Comparison of ENCODE assay signal across 8 mouse cellular contexts in genomic region chr5:90951475-90951874, GRCm38 (mm10). TPM values are rescaled to one million over a fixed set of nuclear protein-coding genes. Genes with fewer than 3 reads are reported as not detected.
DNase-seq lines count a peak whose midpoint lies in the region; ATAC-seq and TF ChIP-seq lines count a peak whose summit lies in the region.

No protein-coding gene starts in this region.

- no peaks in the 10 kb centered on the region for H3K4me1 ChIP-seq in heart, postnatal 0 days (ENCODE audit: control insufficient read depth, insufficient read depth)
- no peaks in the 10 kb centered on the region for H3K4me1 ChIP-seq in hindbrain, embryonic 14.5 days (replicated peaks; ENCODE audit: control insufficient read depth, insufficient read depth, low read length)
- H3K4me1 ChIP-seq in neural tube, embryonic 15.5 days, result no peaks in the 10 kb centered on the region

- H3K36me3 ChIP-seq in heart, postnatal 0 days (replicated peaks; ENCODE audit: control insufficient read depth, insufficient read depth, low read length), result no peaks in the 10 kb centered on the region
- H3K36me3 ChIP-seq in hindbrain, embryonic 14.5 days (replicated peaks; ENCODE audit: control insufficient read depth, insufficient read depth), result peaks cover 4% of the 10 kb centered on the region; the same call in 1 of the 2 replicates
- H3K36me3 ChIP-seq in neural tube, embryonic 15.5 days, result peaks cover 7% of the 10 kb centered on the region; the same call in 1 of the 2 replicates

- no peak overlapping the region for H3K4me2 ChIP-seq in heart, postnatal 0 days (ENCODE audit: low read depth, low read length)
- no peak overlapping the region for H3K4me2 ChIP-seq in hindbrain, embryonic 14.5 days (replicated peaks)
- H3K4me2 ChIP-seq in neural tube, embryonic 15.5 days, result no peak overlapping the region

- H3K27me3 ChIP-seq in heart, postnatal 0 days (ENCODE audit: control insufficient read depth, insufficient read depth, low read length), result no peaks in the 10 kb centered on the region
- no peaks in the 10 kb centered on the region for H3K27me3 ChIP-seq in hindbrain, embryonic 14.5 days (ENCODE audit: control insufficient read depth, insufficient read depth, low read length)
- no peaks in the 10 kb centered on the region for H3K27me3 ChIP-seq in neural tube, embryonic 15.5 days (replicated peaks)

- DNase-seq in heart, postnatal 0 days (ENCODE audit: low spot score), result no peak
- no peak for DNase-seq in heart, postnatal 14 days
- peak; percentile 25 for DNase-seq in cerebellum, adult 11 months
- peak; percentile 38 for DNase-seq in hindbrain, embryonic 14.5 days (ENCODE audit: low spot score)
- peak; percentile 28 to 72 for DNase-seq in left cerebral cortex, postnatal 10 days (ENCODE audit: extremely low spot score in 1 of 2, low spot score in 2 of 2)

- H3K9ac ChIP-seq in heart, postnatal 0 days (replicated peaks; ENCODE audit: low read depth, low read length), result no peak overlapping the region
- no peak overlapping the region for H3K9ac ChIP-seq in hindbrain, embryonic 14.5 days
- no peak overlapping the region for H3K9ac ChIP-seq in neural tube, embryonic 15.5 days (replicated peaks)

- peak; percentile 54 for TF ChIP-seq CTCF in heart, postnatal 0 days (IDR thresholded peaks at IDR 0.05; ENCODE audit: low read depth)

- intact Hi-C loops in heart, postnatal 14 days (cut with DNase I), result no loop called here
- intact Hi-C loops in left cerebral cortex, postnatal 10 days (cut with DNase I), result no loop called here

- WGBS in heart, postnatal 0 days, result 42% methylated on average over 2 of the region's 2 CpGs
- WGBS in hindbrain, embryonic 14.5 days, result 36% methylated on average over 2 of the region's 2 CpGs
- 32% methylated on average over 2 of the region's 2 CpGs for WGBS in neural tube, embryonic 15.5 days

- no peak for TF ChIP-seq EP300 in heart, postnatal 0 days (IDR thresholded peaks at IDR 0.05; ENCODE audit: low read depth)

- no peak for ATAC-seq in heart, postnatal 0 days (ENCODE audit: insufficient read depth, low read depth)
- peak; percentile 89 for ATAC-seq in CD4-positive, CD25-positive, alpha-beta regulatory T cell, adult 4 months
- ATAC-seq in hindbrain, embryonic 14.5 days (ENCODE audit: low FRiP score), result peak; percentile 82; the same call in 1 of the 2 replicates
- peak; percentile 88; the same call in 1 of the 2 replicates for ATAC-seq in neural tube, embryonic 15.5 days (ENCODE audit: low FRiP score)
- ATAC-seq in erythroid progenitor cell, adult 5-6 weeks (replicated peaks; ENCODE audit: low FRiP score, poor library complexity, severe bottlenecking), result no peak

- no peak overlapping the region for H3K4me3 ChIP-seq in heart, postnatal 0 days (ENCODE audit: low read depth, low read length)
- no peak overlapping the region for H3K4me3 ChIP-seq in hindbrain, embryonic 14.5 days (replicated peaks; ENCODE audit: low read length)
- no peak overlapping the region for H3K4me3 ChIP-seq in neural tube, embryonic 15.5 days (replicated peaks)

- H3K9me3 ChIP-seq in heart, postnatal 0 days (replicated peaks; ENCODE audit: control insufficient read depth, low read length), result no peaks in the 10 kb centered on the region
- no peaks in the 10 kb centered on the region for H3K9me3 ChIP-seq in hindbrain, embryonic 14.5 days (ENCODE audit: control insufficient read depth, low read length)
- H3K9me3 ChIP-seq in neural tube, embryonic 15.5 days (replicated peaks), result no peaks in the 10 kb centered on the region

- H3K27ac ChIP-seq in heart, postnatal 0 days (ENCODE audit: low read depth), result no peak overlapping the region
- no peak overlapping the region for H3K27ac ChIP-seq in hindbrain, embryonic 14.5 days
- no peak overlapping the region for H3K27ac ChIP-seq in neural tube, embryonic 15.5 days (replicated peaks)

RNA-seq across cellular contexts. Expression of gene Mthfd2l, which starts 20.6 kb away (rescaled TPM):
- 30.5 and 88.5 TPM in 2 replicates for total RNA-seq in heart, postnatal 0 days (2014; rRNA removed; ENCODE audit: low replicate concordance)
- polyA plus RNA-seq in heart, postnatal 0 days (2015; fragmentation: Nextera tagmentation; extraction: Ambion mirVana), result 29.1 and 29.2 TPM in 2 replicates
- total RNA-seq in heart, postnatal 14 days (2021), result 10 to 100 TPM; 12.1 to 12.2 TPM
- polyA plus RNA-seq in CD4-positive, CD25-positive, alpha-beta regulatory T cell, adult 4 months (2017; shearing (Covaris generic)), result 1 to 10 TPM; 1.3 to 2.0 TPM
- 88.3 and 95.7 TPM in 2 replicates for polyA plus RNA-seq in hindbrain, embryonic 14.5 days (2014; fragmentation: Nextera tagmentation; extraction: Ambion mirVana)
- 10 to 100 TPM; 18.0 to 18.5 TPM for total RNA-seq in left cerebral cortex, postnatal 10 days (2021)
- polyA plus RNA-seq in neural tube, embryonic 15.5 days (2015; fragmentation: Nextera tagmentation; extraction: Ambion mirVana), result 76.4 and 86.6 TPM in 2 replicates
- total RNA-seq in erythroid progenitor cell, adult 5-6 weeks (2015; ENCODE audit: low replicate concordance), result not detected in 2 replicates
- total RNA-seq in erythroid progenitor cell, adult 5-6 weeks (2017; ENCODE audit: low replicate concordance), result 3.7 and 6.5 TPM in 2 replicates

RNA-seq across cellular contexts. Expression of gene Cxcl2, which starts 47.8 kb away (rescaled TPM):
- not detected in 2 replicates for total RNA-seq in heart, postnatal 0 days (2014; rRNA removed; ENCODE audit: low replicate concordance)
- polyA plus RNA-seq in heart, postnatal 0 days (2015; fragmentation: Nextera tagmentation; extraction: Ambion mirVana), result not detected in 2 replicates
- not detected for total RNA-seq in heart, postnatal 14 days (2021)
- 1 to 10 TPM; 1.5 to 2.9 TPM for polyA plus RNA-seq in CD4-positive, CD25-positive, alpha-beta regulatory T cell, adult 4 months (2017; shearing (Covaris generic))
- polyA plus RNA-seq in hindbrain, embryonic 14.5 days (2014; fragmentation: Nextera tagmentation; extraction: Ambion mirVana), result 0.24 TPM in 1 of 2 replicates, not detected in the other
- not detected for total RNA-seq in left cerebral cortex, postnatal 10 days (2021)
- polyA plus RNA-seq in neural tube, embryonic 15.5 days (2015; fragmentation: Nextera tagmentation; extraction: Ambion mirVana), result not detected in 2 replicates
- total RNA-seq in erythroid progenitor cell, adult 5-6 weeks (2015; ENCODE audit: low replicate concordance), result 2.9 TPM in 1 of 2 replicates, not detected in the other
- total RNA-seq in erythroid progenitor cell, adult 5-6 weeks (2017; ENCODE audit: low replicate concordance), result 1.1 TPM in 1 of 2 replicates, not detected in the other

Comparison
In these comparisons a context has a peak if more than half of its experiments do, and no peak if none do; other contexts are left out.
1. ATAC-seq: peak in CD4-positive, CD25-positive, alpha-beta regulatory T cell, adult 4 months (single experiment), hindbrain, embryonic 14.5 days (single experiment) and neural tube, embryonic 15.5 days (single experiment); none in heart, postnatal 0 days (single experiment) and erythroid progenitor cell, adult 5-6 weeks (single experiment).
2. DNase-seq: peak in cerebellum, adult 11 months (single experiment), hindbrain, embryonic 14.5 days (single experiment) and left cerebral cortex, postnatal 10 days (2 of 2); none in heart, postnatal 0 days (single experiment) and heart, postnatal 14 days (0 of 2).